Mouse (Mus musculus) left cerebral cortex, adult 2 months (tissue): ENCODE measurements around the gene Zkscan5. TPM values are rescaled to one million over a fixed set of nuclear protein-coding genes. Genes with fewer than 3 reads are reported as not detected.
"Not testable (repeated sequence)": the region's sequence is repeated elsewhere in the genome, so short reads cannot be mapped to it uniquely, and the experiment has no call there.

Experiments used
- DNase-seq, 2 experiments: peaks; one replicate each; pipeline ENCODE4 v3.0.0; 2021 to 2022; ENCODE audit warnings: low spot score in 2 of 2, mixed read lengths in 1 of 2; ENCODE audit errors: extremely low spot score in 1 of 2
- H3K27ac ChIP-seq: fragments of 200-600 bp; 2 replicates; pipeline ENCODE4 v1.8.1; 2022
- H3K4me3 ChIP-seq: fragments of 200-600 bp; 2 replicates; pipeline ENCODE4 v1.8.1; 2022
- CTCF ChIP-seq: fragments of 200-600 bp; IDR thresholded peaks from 2 replicates; pipeline ENCODE4 v1.8.1; 2022; ENCODE audit warnings: antibody characterized with exemption, mild to moderate bottlenecking, moderate library complexity
- intact Hi-C: fragments of 180-260 bp; cut with DNase I; formaldehyde crosslinking; loops from one replicate; pipeline ENCODE4 v1.15.1; 2025
- total RNA-seq, 2 experiments: library from RNA; stranded (reverse); gene quantifications; 2 replicates each; pipeline ENCODE4 v1.2.3; 2021

Zkscan5 gene
- total RNA-seq, 2 experiments from 2014 or later, result 10.8 to 11.0 TPM

GRCm38 (mm10) chr5:145190875-145191798 lies 13.2 kb upstream of the Zkscan5 start:
- DNase-seq, result peak; percentile 92 to 93
- peak overlapping the region; percentile 97 for H3K4me3 ChIP-seq
- intact Hi-C loops, result loop anchor here (1.0 kb wide), 1 partner anchor 24 kb away; the partner anchor contains the start of genes Cpsf4 and Ptcd1
- no peak for TF ChIP-seq CTCF
- peak overlapping the region; percentile 97 for H3K27ac ChIP-seq

- no peak for DNase-seq
- Histone ChIP-seq H3K4me3 (peak within 1 kb of the TSS; percentile 97), H3K27ac (peak within 1 kb of the TSS; percentile 97)
- intact Hi-C loops, result loop anchor here (1.0 kb wide), 1 partner anchor 25 kb away; the partner anchor contains the start of genes Cpsf4 and Ptcd1
- no peak for TF ChIP-seq CTCF
Observed at GRCm38 (mm10) chr5:145191962-145192361, 12.4 kb upstream of the Zkscan5 start, which contains the start of gene Atp5j2. Atp5j2 (minus strand) TSS chr5:145192062.

- intact Hi-C loops, result no loop called here
- no peak for TF ChIP-seq CTCF
- H3K27ac ChIP-seq, result no peak overlapping the region
- peak overlapping the region; percentile 80 for H3K4me3 ChIP-seq
- no peak for DNase-seq
Observed at GRCm38 (mm10) chr5:145200387-145200786, 4.0 kb upstream of the Zkscan5 start.

- peak; percentile 67 to 73 for DNase-seq
- intact Hi-C loops, result no loop called here
- TF ChIP-seq CTCF, result no peak
- Histone ChIP-seq H3K4me3 (peak within 1 kb of the TSS; percentile 80), H3K27ac (peak within 1 kb of the TSS; percentile 88)
Observed at GRCm38 (mm10) chr5:145201321-145201991, 2.9 kb upstream of the Zkscan5 start, which contains the start of gene Zkscan14. Zkscan14 (minus strand) TSS chr5:145201868.

GRCm38 (mm10) chr5:145202446-145202845 lies 1.9 kb upstream of the Zkscan5 start:
- Histone ChIP-seq H3K4me3 (no peak overlapping the region), H3K27ac (no peak overlapping the region)
- intact Hi-C loops, result no loop called here
- DNase-seq, result no peak
- no peak for TF ChIP-seq CTCF

- Histone ChIP-seq H3K4me3 (peak overlapping the region; percentile 74), H3K27ac (no peak overlapping the region; the same call in 1 of the 2 replicates)
- DNase-seq, result no peak
- TF ChIP-seq CTCF, result no peak
- intact Hi-C loops, result no loop called here
Observed at GRCm38 (mm10) chr5:145205041-145205440, 679 bp downstream of the Zkscan5 start.

- no peak for DNase-seq
- intact Hi-C loops, result no loop called here
- Histone ChIP-seq H3K4me3 (no peak overlapping the region), H3K27ac (no peak overlapping the region)
- no peak for TF ChIP-seq CTCF
Observed at GRCm38 (mm10) chr5:145207385-145207784, 3.0 kb downstream of the Zkscan5 start.

GRCm38 (mm10) chr5:145207954-145208353 lies 3.6 kb downstream of the Zkscan5 start:
- no peak overlapping the region for H3K4me3 ChIP-seq
- DNase-seq, result no peak
- no peak overlapping the region for H3K27ac ChIP-seq
- intact Hi-C loops, result no loop called here
- TF ChIP-seq CTCF, result no peak

- intact Hi-C loops, H3K4me3 ChIP-seq, DNase-seq, H3K27ac ChIP-seq: not testable (repeated sequence)
Observed at GRCm38 (mm10) chr5:145208391-145208790, 4.0 kb downstream of the Zkscan5 start.

GRCm38 (mm10) chr5:145211340-145211739 lies 7.0 kb downstream of the Zkscan5 start:
- no peak for DNase-seq
- Histone ChIP-seq H3K4me3 (no peak overlapping the region), H3K27ac (no peak overlapping the region)
- TF ChIP-seq CTCF, result no peak
- intact Hi-C loops, result no loop called here

GRCm38 (mm10) chr5:145212216-145212615 lies 7.9 kb downstream of the Zkscan5 start:
- intact Hi-C loops, result no loop called here
- Histone ChIP-seq H3K4me3 (no peak overlapping the region), H3K27ac (no peak overlapping the region)
- no peak for DNase-seq
- no peak for TF ChIP-seq CTCF

- no peak overlapping the region for H3K4me3 ChIP-seq
- TF ChIP-seq CTCF, result no peak
- DNase-seq, result no peak
- no peak overlapping the region for H3K27ac ChIP-seq
- intact Hi-C loops, result no loop called here
Observed at GRCm38 (mm10) chr5:145213505-145213904, 9.1 kb downstream of the Zkscan5 start.
